Mouse (Mus musculus): ENCODE measurements around the gene Adck1.

Adck1 gene

DNA sequence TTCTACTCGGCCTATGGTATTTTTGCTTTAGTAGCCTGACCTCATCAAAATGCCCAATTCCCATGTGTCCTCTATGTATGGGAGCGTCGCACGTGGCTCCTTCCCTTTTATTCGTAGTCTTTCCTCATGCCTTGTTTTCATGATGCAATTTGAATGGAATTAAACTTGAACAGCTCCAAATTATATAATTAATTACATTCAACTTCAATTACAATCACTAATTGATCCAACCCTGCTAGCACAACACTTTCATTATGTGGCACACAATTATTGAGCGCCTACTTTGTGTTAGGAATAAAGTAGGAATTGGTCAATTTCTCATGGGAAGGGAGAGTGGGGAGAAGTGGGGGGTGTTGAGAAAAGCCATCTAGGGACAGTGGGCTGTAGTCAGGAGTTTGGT, 113.4 kb downstream of the Adck1 start:
- no peak for DNase-seq (ENCODE audit: low spot score)

DNA sequence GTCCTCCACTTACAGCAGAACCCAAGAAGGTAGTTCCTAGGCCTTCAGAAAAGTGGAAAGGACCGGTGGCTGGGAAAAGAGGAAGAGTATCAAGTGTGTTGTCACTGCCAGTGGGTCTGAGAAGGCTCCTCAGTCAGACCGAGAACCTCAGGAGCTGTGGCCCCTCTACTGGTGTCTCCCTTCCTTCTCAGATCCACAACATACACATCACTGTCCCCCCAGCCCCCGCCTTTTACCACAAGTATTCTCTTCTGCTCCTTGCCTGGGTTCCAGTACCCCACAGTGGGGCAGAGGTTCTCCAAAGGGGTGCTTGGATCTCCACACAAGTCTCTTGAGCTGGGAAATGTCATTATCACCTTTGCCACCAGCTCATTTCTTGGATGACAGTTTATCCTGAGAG, 115.5 kb downstream of the Adck1 start:
- DNase-seq (ENCODE audit: low spot score): no peak

DNA sequence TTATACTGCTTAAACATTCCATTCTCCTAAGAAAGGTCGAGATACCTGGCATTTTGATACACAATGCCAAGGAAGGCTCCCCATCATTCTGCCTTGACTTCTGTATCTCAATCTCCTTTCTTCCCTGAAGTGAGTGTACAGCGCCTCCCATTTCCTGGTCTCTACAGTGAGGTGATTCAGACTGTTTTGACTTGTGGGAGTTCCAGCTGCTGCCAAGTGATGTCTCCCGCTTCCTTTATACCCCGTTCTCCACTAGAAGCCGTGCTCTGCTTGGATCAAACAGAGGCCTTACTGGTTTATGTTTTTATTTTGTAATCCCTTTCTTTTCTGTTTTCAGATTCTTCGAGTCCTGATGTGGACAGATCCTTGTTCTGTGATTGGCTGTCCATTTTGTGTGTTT, 116.3 kb downstream of the Adck1 start:
- no peak for DNase-seq (ENCODE audit: low spot score)

DNA sequence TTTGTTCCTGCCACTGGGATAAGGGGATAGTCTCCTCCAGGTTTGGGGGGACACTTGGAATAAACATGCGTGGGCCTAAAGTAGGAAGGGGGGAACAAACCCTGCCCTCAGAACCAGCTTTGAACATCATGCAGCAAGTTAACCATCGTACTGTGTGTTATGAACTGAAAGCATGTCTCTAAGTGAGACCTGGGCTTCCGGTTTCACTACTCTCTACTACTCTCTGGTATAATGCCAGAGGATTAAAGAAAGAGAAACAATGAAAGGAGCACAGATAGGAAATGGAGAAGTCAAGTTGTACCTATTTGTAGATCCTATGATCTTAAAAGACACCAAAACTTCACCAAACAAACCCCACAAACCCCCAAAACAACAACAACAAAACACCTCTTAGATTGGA, 121.3 kb downstream of the Adck1 start:
- DNase-seq (ENCODE audit: low spot score): no peak

DNA sequence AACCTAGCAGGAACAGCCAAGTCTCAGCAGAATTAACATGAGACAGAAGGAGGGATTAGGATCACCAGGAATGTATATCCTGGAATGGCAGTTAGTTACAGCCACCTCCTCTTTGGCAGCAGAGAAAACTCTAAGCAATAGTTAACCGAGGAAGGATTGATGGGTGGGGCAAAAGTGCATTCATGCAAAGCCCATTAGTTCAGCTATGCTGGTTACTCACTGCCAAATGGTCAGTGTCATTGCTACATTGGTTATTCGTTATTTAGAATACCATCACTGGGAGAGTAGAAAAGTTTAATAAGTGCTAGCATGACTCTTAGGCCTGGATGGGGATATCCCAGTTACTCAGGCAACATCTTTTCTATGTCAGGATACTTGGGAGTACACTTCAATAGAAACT, 130.5 kb downstream of the Adck1 start:
- no peak for DNase-seq (ENCODE audit: low spot score)

Measured in T-cell, adult 2 months (primary cell).